Mouse (Mus musculus) gonadal fat pad, adult 2 months (tissue): Measurements from ENCODE around the gene Prdm2. TPM values are rescaled to one million over a fixed set of nuclear protein-coding genes. Genes with fewer than 3 reads are reported as not detected.

ENCODE experiments used
- DNase-seq: peaks from one replicate; pipeline ENCODE4 v3.0.0-alpha.2; 2012; ENCODE audit warnings: low read depth
- polyA plus RNA-seq: library from polyadenylated mRNA; depleted of rRNA; stranded (reverse); fragments of >200 nt; gene quantifications from 2 replicates; pipeline ENCODE4 v1.2.3, GENCODE M21; 2012

The Prdm2 gene
- polyA plus RNA-seq, 1 experiment = 10.5 TPM

DNA sequence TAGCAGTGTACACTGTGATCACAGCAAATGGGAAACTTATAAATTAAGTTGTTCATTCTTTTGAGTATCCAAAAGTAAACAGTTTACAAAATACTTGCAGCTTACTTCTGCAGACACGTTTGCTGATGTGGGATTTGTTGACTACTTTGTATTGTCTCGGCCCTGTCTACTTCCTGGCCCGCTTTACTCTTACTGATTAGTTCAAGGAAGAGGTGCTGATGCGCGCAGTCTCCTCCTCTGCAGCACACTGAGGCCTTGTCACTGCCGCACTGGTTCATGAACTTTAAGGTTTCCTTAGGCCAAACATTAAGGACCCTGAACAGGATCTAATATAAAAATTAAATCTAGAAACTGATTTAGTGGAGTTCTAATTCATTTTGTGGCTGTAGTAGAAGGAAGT, 58.2 kb downstream of the Prdm2 start:
- no peak for DNase-seq

DNA sequence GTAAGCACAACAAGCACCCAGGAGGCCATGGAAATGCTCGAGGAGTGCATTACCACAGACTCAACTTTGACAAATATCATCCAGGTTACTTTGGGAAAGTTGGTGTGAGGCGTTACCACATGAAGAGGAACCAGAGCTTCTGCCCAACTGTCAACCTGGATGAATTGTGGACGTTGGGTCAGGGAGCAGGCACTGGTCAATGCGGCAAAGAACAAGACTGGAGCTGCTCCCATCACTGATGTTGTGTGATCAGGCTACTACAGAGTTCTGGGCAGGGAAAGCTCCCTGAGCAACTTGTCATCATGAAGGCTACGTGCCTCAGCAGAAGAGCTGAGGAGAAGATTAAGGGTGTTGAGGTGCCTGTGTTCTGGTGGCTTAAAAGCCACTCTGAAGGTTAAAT, 60.2 kb downstream of the Prdm2 start:
- DNase-seq = no peak

DNA sequence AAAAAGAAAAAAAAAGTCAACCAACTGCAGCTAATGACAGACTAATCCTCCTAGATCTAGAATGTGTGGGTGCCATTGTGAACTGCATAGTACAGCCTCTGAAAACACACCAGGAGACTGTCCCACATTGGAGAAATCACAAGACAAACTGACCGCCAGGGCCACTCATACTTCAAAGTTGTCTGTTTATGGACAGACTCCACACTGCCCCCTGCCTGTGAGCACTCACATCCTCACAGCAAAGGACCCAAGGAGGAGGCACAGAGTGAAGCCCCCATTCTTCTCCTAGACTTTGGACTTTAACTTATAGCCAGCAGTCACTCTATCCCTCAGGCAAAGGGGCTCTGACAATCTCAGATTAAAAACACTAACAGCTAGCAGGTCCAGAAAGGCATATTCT, 61.5 kb downstream of the Prdm2 start:
- no peak for DNase-seq

DNA sequence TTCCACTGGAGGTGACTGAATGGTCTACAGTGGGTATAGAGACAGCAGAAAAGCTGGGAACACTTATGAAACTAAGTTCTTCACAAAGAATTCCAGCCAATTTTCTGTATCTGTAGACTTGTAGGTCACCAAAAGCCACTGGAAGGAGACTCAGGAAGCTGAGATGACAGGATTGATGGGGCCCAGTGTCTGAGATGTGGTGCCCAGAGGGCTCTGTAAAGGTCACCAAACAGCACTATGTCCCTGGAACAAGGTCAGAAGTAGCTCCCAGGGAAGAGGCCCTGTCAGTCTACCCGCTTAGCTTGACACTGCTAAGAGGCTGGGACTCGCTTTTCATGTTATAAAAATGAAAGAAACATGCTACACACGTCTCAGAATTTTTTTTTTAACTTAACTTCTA, 65.1 kb downstream of the Prdm2 start:
- no peak for DNase-seq

DNA sequence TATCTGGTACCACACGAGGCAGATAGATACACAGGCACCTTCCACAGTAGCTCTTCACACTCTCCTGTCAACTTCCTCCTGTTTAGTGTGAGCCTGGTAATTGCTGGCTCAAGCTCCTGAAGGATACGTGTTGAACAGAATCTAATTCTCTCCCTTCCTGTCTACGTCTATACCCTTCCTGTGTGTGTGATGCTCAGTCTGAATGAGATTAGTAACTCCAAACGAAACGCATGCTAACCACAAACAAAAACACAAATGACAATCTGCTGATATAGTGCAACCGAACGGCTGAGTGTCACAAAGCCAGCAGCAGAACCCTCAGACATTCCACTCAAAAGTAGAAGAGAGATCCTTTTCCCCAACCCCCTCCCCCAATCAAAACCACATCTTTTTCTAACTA, 69.2 kb downstream of the Prdm2 start:
- no peak for DNase-seq

DNA sequence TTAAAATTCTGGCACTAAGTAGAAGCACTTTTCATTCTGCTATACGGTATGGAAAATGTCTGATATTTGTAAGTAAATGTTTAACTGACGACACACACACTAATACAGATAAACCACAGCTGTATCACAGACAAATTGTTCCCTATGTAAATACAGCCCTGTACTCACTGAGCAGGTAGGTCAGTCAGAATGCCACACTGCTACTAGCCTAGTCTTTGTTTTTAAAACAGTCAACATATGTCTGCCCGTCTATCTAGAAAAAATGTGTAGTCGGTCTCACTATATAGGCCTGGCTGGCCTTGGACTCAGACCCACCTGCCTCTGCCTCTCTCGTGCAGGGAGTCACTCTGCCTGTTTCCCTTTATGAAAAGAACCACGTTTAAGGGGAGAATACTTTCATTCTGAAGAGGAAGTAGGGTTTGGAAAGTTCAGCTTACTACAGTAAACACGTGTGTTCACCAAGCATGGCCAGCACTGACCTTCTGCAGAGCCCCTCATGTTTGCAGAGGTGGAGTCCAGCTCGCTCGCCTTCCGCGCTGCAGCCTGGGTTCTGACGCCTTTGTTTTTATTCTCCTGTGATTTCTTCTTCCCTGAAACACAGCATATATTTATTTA, 71.0 kb downstream of the Prdm2 start:
- no peak for DNase-seq

DNA sequence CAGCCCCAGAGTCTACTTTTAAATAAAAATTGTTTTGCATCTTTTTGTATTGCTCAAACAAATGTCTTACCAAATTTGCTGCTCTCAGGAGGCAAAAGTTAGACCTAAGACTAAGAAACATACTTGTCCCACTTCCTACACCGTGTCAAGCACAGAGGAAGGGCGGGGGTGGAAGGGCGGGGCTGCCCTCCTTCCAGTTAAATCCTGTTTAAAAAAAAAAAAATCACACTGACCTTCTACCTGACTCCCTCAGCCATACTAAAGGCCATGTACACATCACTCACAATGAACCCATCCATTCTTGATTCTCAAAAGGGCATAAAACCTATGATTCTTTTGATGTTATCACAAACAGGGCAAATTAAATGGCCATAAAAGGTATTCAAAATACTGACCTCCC, 71.9 kb downstream of the Prdm2 start:
- no peak for DNase-seq

DNA sequence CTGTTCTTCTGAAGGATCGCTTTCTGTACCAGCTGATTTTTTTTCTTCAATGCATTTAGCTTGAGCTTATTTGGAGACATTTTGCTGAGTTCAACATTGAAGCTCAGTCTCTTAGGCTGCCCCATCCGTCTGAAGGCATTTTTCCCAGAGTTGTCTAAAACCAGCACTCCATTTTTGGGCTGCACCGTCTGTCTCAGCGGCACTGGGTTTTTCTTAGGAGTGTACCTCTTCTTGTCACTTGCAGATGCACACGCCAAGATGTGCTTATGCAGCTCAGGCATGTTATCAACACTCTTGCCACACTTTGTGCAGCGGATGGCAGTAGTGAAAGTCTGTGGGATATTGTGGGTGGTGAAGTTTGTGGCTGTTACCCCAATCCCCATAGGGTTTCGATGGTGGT, 80.4 kb downstream of the Prdm2 start:
- DNase-seq = no peak

DNA sequence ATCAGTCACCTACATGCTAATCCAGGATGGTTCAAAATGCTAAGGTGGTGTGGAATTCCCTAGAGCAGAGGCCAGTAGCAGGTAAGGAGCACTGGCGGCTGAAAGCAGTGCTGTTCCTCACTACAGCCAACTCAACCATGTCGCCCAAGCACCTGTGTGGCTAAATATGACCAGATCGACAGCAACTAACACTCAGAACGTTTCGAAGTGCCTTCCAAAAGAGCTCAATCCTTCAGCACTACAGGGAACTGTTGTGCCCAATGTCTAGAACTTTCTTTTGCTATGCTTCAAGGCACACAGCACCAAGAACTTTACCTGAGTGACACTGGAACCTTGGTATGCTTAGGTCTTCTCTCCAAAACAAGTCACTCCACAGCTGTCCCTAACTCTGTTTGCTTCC, 82.4 kb downstream of the Prdm2 start:
- no peak for DNase-seq

DNA sequence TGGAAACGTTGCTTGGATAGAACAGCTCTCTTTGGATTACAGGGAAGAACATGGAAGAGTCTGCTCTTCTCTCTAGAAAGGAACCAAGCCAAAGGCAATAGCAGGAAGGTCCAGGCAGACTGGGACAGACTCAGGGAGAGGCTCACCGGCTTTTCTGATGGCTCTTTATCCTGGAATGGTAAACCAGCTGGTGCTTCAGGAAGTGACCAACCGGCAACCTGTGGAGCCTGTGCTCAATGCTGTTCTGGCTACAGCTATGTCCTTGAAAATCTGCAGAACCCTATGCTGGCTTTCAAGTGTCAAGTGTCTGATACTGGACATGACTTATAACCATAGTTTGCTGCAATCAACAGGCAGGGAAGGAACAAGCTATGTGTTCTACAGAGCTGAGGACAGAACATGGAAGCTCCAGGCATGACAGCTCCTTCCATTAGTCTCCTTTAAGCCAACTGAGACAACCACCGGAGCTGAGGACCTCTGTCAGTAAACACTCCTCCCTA, 83.5 kb downstream of the Prdm2 start:
- no peak for DNase-seq

DNA sequence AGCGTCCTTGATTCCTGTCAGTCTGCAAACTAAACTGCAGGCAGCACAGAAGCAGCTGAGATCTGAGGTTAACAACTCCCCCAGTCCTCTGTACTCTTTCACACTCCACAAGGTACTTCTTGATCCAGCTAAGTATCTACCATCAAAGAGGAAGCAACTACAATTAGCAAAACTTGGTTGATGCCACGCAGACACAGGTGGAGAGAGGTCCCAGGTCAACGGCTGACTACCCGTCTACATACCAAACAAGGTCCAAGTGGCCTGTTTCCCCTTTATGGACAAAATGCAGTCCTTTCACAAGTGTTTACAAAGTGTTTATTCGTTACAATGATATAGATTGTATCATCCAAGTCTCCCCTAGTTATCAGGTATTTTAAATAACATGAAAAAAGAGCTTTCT, 85.6 kb downstream of the Prdm2 start:
- no peak for DNase-seq

DNA sequence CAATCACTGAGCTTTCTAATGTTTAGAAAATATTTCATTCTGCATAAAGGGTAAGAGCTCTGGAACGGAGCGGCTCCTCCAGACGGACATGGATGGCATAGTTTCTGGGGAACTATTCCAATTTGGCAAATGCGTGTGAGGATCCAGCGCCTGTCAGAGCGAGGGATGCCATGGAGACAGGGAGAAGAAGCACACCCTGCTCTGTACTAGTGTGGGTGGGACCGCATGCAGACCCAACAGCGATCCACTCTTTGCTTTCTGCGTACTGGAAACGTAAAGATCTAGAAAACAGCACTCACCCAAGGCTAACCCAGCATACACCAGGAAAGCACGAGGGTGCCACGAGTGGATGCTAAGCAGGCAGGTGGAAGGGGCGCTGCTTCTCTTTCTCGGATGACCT, 86.3 kb downstream of the Prdm2 start:
- no peak for DNase-seq

DNA sequence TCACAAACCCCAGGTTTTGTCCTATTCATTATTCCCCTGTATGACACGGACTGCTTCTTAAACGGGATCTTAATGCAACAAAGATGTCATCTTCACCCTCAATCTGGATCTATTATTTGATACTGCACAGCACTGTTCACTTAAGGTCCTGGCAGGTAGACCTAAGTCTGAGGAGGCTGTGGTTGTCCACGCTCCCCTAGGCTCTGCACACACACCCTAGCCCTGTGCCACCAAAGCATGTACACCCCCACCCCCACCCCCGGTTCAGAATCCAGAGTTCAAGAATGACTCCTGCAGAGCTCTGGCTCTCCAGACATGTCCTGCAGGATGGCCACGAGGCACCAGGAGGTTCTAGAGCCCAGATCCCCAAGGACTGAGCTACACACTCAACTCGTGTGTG, 87.5 kb downstream of the Prdm2 start:
- DNase-seq = no peak

DNA sequence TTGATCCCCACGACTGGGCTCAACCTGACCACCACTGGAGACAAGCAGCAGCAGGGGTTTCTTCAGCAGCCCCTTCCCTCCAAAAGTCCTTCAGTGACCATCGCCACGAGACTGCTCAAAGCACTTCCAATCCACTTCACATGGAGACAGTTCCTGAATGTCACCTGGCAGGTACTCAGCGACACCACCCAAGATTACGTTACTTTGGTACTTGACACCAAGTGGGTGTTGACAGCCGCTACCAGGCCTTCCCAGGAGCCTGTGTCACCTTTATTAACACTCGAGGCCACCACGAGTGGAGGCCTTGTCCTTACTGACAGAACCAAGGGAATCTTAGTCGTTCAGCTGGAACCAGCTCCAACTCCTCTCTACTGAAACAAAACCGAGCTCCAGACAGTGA, 89.8 kb downstream of the Prdm2 start:
- no peak for DNase-seq

DNA sequence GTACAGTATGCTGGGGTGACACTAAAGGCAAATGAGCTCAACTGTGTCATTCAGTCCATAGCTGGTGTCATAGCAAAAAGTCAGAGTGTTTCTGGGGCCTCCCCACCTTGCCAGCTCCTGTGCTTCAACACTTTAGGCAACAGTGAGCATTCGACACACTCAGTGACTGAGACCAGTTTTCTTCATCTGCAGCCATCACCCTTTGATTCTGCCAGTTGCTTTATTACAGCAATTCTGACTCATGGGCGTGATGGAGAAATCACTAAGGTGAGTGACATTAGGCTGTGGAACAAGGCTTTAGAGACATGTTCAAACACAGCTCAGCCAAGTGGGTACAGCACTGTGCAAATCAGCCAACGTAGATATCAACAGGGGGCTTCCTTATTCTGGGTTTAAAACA, 91.6 kb downstream of the Prdm2 start:
- DNase-seq = peak; percentile 77

DNA sequence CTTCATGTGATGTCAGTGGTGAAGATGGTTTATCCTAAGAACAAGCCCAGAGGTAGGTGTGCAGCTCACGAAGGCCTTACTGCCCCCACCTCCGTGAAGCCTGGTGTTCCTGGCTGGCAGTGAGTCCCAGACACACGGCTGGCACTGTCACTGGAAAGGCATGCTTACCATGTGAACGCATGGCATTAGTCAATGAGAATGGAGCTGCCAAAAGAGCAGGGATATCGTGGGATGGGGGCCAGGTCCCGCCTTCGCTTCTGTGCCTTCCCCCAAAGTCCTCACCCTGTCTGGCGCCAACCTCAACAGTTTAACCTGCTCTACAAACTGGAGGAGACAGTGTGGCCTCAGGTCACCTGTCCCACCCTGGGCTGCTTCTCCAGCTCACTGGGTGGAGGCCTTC, 92.8 kb downstream of the Prdm2 start:
- DNase-seq = peak; percentile 81

DNA sequence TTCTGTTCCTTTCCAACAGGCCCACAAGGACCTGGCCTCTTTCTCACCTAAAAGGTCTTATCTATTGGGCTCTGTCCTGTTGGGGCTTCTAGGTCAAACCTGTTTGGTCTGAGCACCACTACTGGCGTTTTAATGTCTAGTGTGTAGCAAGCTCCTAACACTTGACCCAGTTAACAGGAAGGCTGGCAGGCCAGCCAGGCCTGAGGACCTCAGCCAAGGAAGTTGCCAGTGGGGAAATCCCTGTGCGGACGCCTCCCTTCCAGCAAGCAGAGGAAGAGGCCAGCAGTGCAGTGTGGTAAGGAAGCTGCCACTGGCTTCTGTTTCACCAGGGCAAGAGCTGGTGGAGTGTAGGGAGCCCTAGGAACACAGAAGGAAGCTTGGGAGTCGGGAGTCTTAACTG, 94.0 kb downstream of the Prdm2 start:
- DNase-seq = peak; percentile 68

DNA sequence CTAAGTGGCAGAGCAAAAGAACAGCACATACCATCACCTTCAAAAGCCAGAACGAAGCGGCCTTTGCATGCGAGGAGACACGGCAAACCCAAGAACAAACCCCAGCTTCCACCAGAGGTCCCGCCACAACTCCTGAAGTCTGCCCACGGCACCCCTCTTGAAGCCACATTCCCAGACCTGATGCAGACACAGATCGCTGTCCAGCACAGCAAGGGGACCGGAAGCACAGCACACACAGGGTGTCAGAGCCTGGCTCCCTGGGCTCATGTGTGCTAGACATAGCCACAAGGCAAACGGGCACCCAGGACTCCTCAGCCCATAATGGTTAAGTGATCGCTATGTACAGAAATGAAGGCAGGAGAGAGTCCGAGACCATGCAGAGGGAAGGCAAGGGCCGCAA, 96.9 kb downstream of the Prdm2 start:
- DNase-seq = no peak

DNA sequence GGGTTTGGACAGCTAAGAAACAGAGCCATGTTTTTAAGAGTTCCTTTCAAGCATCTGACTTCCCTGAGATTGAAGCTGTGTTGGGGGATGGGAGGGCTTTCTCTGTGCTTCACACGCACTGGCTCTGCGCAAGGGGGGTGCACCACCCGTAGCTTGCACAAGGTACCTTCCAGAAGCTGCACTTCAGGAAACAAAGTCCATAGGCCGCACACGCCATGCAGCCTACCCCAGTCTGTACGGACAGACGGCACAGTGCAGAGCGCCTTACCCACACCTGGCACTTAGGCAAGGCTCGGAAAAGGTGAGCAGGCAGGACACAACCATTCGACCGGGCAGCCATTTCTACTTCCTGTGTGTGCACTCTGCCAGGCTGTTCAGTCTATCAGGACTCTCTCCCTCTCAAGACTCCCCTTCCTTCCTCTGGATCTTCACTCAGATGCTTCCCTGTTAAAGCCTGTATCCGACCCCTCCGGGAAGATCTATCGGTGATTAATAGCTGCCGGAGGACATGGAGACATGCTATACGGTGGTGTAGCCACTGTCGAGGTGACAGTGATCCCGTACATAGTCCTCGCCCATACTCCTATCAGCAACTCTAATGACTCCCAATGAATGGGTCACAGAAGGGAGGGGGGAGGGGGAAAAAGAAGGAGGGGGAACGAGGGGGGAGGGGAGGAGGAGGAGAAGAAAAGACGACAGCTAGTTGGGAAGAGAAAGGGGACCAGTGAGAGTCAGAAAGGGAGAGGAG, 98.4 kb downstream of the Prdm2 start:
- no peak for DNase-seq

DNA sequence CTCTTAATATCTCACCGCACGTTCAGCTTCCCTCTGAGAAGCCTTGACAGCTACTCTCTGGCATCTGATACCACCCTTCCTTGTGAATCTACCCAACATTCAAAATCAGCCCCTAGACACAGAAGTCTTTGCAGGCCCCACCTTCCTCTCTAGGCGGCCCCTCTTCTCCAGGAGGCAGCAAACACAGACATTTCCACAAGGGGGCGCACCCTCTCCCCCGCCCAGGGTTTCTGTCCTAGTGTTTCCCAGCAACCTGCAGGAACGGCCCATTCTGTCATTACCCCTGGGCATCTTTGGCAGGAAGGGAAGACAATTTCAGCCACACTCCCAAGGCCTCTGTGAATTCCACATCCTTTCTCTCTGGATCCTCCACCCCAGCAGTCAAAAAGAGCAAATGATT, 99.8 kb downstream of the Prdm2 start:
- DNase-seq = no peak

DNA sequence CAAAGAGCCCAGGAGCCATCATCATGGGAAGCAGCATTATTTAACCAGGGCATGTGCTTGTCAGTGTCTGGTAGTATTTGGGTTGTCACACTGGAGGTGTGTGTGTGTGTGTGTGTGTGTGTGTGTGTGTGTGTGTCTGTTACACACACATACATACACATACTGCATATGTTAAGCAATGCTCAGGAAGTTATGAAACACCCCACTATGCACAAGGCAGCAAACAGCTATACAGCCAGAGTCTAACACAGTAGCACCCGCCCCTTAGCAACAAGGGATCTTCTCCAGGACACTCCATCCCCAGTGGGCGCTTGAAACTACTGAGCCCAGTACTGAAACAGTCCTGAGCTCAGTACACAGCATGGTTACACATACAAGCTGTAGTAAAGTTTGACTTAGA, 100.4 kb downstream of the Prdm2 start:
- no peak for DNase-seq

DNA sequence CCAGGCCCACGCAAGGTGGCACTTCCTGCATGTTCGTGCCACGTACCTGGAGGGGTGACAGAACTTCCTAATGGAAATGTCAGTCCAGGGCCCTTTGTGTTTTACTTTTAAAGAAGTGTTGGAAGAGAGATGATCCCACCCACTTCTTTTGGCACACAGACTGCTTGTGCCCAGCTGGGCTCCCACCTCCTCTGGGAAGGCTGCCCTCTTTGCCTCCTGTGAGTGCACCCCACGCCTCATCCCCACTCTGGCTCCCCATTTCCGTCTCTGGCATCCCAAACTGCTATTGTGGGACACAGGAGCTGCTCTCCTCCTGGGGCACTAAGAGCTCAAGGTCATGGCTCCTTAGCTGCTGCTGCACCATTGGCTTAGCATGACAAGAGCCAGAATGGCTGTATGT, 100.9 kb downstream of the Prdm2 start:
- no peak for DNase-seq

DNA sequence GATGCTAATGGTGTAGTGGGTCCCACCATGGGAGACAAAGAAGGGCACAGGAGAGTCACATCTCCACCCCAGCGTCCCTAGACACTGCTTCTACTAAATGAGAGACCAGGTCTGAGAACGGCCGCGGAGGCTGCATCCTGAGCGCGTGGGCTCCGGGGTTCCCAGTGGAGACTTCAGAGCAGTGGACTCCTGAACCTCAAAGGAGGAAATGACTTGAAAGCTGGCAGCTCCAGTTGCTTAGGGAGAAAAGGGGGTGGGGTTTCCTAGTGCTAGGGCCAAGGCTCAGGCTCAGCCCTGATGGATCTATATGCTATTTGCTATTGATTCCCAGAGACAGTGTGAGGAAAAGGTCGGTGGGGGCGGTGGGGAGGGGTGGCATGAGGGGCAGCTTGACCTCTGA, 104.2 kb downstream of the Prdm2 start:
- DNase-seq = no peak

DNA sequence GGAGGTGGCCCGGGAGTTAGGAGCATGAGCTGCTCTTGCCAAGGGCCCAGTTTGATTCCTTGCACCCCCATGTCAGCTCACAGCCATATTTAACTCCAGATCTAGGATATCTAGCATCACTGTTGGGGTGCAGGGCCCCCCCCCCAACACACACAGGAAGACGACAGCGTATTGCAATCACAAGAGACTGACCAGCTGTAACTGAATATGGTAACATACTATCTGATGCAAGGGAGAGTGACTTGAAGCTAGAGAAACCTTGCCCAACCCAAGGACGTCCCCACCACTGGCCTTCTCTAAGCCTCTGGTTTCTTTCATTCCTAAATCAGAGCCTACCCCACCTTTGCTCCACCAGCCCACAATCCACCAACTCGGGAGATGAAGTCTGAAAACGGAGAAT, 105.8 kb downstream of the Prdm2 start:
- no peak for DNase-seq
